Mouse (Mus musculus): ENCODE data around the gene N4bp1. TPM values are rescaled to one million over a fixed set of nuclear protein-coding genes. Genes with fewer than 3 reads are reported as not detected.

N4bp1 gene
- polyA plus RNA-seq, 1 experiment, result 6.5 TPM

- no peak for TF ChIP-seq GATA1 (IDR thresholded peaks at IDR 0.05; ENCODE audit: low read length)
These were observed 8.2 kb downstream of the N4bp1 start for GRCm38 (mm10) chr8:86876831-86877230.

- TF ChIP-seq GATA1 (IDR thresholded peaks at IDR 0.05; ENCODE audit: low read length), result no peak
These were observed 11.0 kb downstream of the N4bp1 start for GRCm38 (mm10) chr8:86874055-86874454.

DNA sequence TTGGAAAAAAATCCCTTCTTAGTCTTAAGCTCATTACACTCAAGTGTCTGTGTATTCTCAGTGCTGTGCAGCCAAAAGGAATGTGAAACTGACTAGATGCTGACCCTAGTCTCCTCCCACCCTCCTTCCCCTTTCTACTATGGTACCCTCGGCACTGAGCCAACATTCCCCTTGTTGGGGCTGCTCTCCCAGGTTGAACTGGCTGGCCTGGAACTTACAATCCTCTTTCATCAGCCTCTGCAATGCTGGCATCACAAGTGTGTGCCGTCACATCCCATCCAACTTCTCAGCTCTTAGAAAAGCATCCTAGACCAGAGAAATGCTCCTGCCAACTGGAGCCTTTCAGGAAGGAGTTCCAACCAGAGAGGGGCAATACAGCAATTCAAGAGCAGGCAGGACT lies 11.9 kb downstream of the N4bp1 start:
- no peak for TF ChIP-seq GATA1 (IDR thresholded peaks at IDR 0.05; ENCODE audit: low read length)

DNA sequence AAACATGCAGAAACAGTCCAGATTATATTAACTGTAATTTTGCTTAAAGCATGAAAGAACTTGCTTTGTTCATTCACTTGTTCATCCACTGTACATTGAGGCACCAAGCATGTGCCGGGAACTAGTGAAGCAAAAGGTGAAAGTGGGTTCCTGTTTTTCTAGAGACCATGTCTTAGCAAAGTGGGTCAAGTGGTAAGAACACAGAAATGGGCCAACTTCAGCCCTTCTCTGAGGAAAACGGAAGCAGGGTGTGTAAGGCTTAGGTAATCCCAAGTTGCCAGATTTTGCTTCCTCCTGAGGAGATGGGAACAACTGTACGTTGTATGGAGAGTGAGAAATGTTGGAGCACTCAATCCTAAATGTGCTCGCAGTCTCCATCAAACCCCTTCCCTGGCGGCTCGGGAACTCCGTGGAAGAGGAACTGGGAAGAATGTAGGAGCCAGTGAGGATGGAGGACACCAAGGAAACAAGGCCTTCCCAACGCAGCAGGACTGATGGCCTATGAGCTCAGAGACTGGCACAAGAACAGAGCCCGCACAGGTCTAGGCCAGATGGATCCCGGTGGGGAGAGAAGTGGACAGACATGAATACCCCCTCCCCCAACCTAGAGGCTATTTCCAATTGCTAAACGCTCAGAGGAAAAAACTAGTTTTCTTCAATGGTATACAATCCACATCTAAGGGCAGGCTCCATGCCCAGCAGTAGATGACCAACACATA lies 12.8 kb downstream of the N4bp1 start:
- TF ChIP-seq GATA1 (IDR thresholded peaks at IDR 0.05; ENCODE audit: low read length), result no peak

GRCm38 (mm10) chr8:86871421-86871820 lies 13.6 kb downstream of the N4bp1 start:
- TF ChIP-seq GATA1 (IDR thresholded peaks at IDR 0.05; ENCODE audit: low read length), result no peak

GRCm38 (mm10) chr8:86870771-86871170 lies 14.3 kb downstream of the N4bp1 start:
- TF ChIP-seq GATA1 (IDR thresholded peaks at IDR 0.05; ENCODE audit: low read length), result no peak

- TF ChIP-seq GATA1 (IDR thresholded peaks at IDR 0.05; ENCODE audit: low read length), result no peak
These were observed 17.0 kb downstream of the N4bp1 start for GRCm38 (mm10) chr8:86868041-86868440.

GRCm38 (mm10) chr8:86864764-86865163 lies 20.3 kb downstream of the N4bp1 start:
- no peak for TF ChIP-seq GATA1 (IDR thresholded peaks at IDR 0.05; ENCODE audit: low read length)

GRCm38 (mm10) chr8:86862837-86863236 lies 22.2 kb downstream of the N4bp1 start:
- TF ChIP-seq GATA1 (IDR thresholded peaks at IDR 0.05; ENCODE audit: low read length), result no peak

DNA sequence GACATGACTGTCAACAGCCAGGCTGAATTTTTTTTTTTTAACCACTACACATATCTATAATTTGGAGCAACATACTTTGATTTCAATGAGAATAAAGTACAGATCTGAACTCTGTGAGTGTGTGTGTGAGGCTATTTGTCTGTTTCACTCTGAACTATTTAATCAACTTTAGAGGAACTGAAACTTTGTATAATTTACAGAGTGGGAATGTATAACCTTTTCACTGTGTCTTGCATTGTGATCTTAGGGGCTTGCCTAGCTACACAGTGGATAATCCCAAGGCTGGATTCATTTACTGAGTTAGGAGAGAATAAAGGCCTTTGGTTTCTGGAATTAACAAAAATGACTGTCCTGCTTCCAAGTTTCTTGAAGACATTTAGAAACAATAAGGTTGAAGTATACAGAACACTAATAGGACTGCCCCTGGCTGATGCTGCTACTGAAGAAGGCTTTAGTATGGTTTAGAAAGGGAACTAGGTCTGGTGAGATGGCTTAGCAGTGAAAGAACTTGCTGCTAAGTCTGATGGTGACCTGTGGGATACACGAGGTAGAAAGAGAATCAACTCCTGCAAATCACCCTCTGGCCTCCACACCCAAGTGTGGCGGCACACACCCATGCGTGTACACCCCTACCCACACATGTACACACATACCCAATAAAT lies 22.8 kb downstream of the N4bp1 start:
- TF ChIP-seq GATA1 (IDR thresholded peaks at IDR 0.05; ENCODE audit: low read length), result no peak

GRCm38 (mm10) chr8:86861516-86861915 lies 23.5 kb downstream of the N4bp1 start:
- TF ChIP-seq GATA1 (IDR thresholded peaks at IDR 0.05; ENCODE audit: low read length), result no peak

DNA sequence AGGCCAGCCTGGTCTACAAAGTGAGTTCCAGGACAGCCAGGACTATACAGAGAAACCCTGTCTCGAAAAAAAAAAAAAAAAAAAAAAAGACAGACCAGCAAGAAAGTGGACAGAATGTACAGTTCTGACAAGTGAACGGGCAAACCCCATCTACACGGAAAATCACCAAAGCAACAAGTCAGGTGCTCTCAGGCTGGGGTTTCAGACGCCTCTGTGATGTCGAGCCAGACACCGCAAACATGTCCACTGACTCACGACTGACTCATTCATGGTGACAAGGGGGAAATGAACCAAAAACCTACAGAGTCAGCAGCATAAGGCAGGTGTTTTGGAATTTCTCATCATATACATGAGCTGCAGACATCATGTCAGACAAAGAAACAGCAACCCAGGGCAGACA lies 28.8 kb downstream of the N4bp1 start:
- TF ChIP-seq GATA1 (IDR thresholded peaks at IDR 0.05; ENCODE audit: low read length), result no peak

DNA sequence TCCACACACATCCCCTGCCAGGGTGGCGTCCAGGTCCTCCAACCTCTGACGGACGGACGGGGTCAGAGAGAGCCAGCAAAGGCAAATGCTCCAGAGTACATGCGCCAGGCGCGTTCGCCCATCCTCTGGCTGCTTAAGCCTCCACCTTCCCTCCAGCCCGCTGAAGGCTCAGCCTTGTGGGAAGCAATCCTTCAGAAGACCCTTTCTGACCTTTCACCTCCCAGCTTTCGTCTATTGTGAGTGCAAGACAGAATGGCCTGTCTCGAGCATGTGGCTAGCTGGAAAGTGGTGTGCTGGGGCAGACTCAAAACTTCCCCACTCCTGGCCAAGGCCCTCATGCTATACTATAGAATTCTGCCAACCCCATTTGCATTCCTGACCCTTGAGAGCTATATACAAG lies 30.4 kb downstream of the N4bp1 start:
- TF ChIP-seq GATA1 (IDR thresholded peaks at IDR 0.05; ENCODE audit: low read length), result no peak

DNA sequence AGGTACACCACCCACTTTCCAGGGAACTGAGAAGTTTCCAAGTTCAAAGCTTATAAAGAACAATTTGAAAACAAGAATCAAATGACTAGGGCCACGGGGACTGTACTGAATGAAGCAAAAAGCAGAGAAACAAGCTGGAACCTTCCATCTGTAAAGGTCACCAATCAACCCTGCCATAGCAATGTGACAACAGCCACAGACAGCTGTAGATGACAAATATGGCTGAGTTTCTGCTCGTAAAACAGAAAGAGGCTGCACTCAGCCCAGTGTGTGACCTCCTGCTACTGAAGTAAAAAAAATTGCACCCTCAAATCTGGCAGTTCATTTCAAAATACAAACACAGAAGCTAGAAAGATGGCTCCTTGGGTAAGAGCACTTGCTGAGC lies 31.1 kb downstream of the N4bp1 start:
- no peak for TF ChIP-seq GATA1 (IDR thresholded peaks at IDR 0.05; ENCODE audit: low read length)

GRCm38 (mm10) chr8:86853266-86853988 lies 31.6 kb downstream of the N4bp1 start:
- TF ChIP-seq GATA1 (IDR thresholded peaks at IDR 0.05; ENCODE audit: low read length), result no peak

- TF ChIP-seq GATA1 (IDR thresholded peaks at IDR 0.05; ENCODE audit: low read length), result no peak
These were observed 32.6 kb downstream of the N4bp1 start for GRCm38 (mm10) chr8:86852491-86852890.
